Mouse (Mus musculus): ENCODE data around the gene Lrrk2. TPM values are rescaled to one million over a fixed set of nuclear protein-coding genes. Genes with fewer than 3 reads are reported as not detected.
"Not testable (repeated sequence)": the region's sequence is repeated elsewhere in the genome, so short reads cannot be mapped to it uniquely, and the experiment has no call there.

Gene Lrrk2
- total and polyA plus RNA-seq, 2 experiments, result 0.29 to 5.6 TPM

GRCm38 (mm10) chr15:91788338-91788737, 115.4 kb downstream of the Lrrk2 start:
- no peak for TF ChIP-seq POLR2A (IDR thresholded peaks at IDR 0.05; ENCODE audit: extremely low read depth, insufficient read depth, low read length)
- WGBS, result 91% methylated on average over 11 of the region's 11 CpGs
- no peak overlapping the region for H3K9ac ChIP-seq (ENCODE audit: low read depth, low read length)
- no peak overlapping the region for H3K27ac ChIP-seq (replicated peaks; ENCODE audit: insufficient read depth, low read depth, low read length)
- H3K4me1 ChIP-seq (ENCODE audit: control insufficient read depth, insufficient read depth, low read length), result no peaks in the 10 kb centered on the region
- no peak for DNase-seq (ENCODE audit: extremely low read depth, low read depth, low spot score)
- H3K27me3 ChIP-seq (ENCODE audit: control insufficient read depth, insufficient read depth, low read length), result no peaks in the 10 kb centered on the region
- H3K4me3 ChIP-seq (ENCODE audit: insufficient read depth, low read depth, low read length), result no peak overlapping the region
- no peaks in the 10 kb centered on the region for H3K79me2 ChIP-seq (ENCODE audit: control insufficient read depth, insufficient read depth, low read length)
- no peaks in the 10 kb centered on the region for H3K36me3 ChIP-seq (ENCODE audit: control insufficient read depth, insufficient read depth, low read length)

DNA sequence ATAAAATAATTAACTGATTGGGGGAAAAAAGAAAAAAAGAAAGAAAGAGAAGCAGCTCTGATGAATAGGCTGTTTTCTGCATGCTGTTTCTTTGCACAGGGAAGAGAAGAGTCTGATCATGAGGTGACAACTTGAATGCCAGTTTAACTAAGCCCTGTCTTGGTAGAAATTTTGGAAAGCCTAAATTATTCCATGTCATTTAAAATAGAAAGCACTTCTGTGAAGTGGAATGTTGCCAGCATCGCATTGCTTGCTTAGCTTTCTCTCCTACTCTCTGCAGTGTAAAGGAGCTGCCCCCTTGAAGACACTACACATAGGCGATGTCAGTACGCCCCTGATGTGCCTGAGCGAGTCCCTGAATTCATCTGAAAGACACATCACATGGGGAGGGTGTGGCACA, 133.5 kb downstream of the Lrrk2 start:
- no peaks in the 10 kb centered on the region for H3K79me2 ChIP-seq (ENCODE audit: control insufficient read depth, insufficient read depth, low read length)
- H3K9ac ChIP-seq (ENCODE audit: low read depth, low read length), result no peak overlapping the region
- no peaks in the 10 kb centered on the region for H3K27me3 ChIP-seq (ENCODE audit: control insufficient read depth, insufficient read depth, low read length)
- WGBS, result 83% methylated on average over 4 of the region's 4 CpGs
- no peak overlapping the region for H3K4me3 ChIP-seq (ENCODE audit: insufficient read depth, low read depth, low read length)
- no peaks in the 10 kb centered on the region for H3K4me1 ChIP-seq (ENCODE audit: control insufficient read depth, insufficient read depth, low read length)
- no peaks in the 10 kb centered on the region for H3K36me3 ChIP-seq (ENCODE audit: control insufficient read depth, insufficient read depth, low read length)
- TF ChIP-seq CTCF (IDR thresholded peaks at IDR 0.05; ENCODE audit: low read depth, low read length) (no peak), POLR2A (IDR thresholded peaks at IDR 0.05; ENCODE audit: extremely low read depth, insufficient read depth, low read length) (no peak)
- H3K27ac ChIP-seq (replicated peaks; ENCODE audit: insufficient read depth, low read depth, low read length), result no peak overlapping the region
- no peak for DNase-seq (ENCODE audit: extremely low read depth, low read depth, low spot score)

- 72% methylated on average over 6 of the region's 6 CpGs for WGBS
- Histone ChIP-seq H3K79me2 (ENCODE audit: control insufficient read depth, insufficient read depth, low read length) (no peaks in the 10 kb centered on the region), H3K36me3 (ENCODE audit: control insufficient read depth, insufficient read depth, low read length) (no peaks in the 10 kb centered on the region), H3K4me1 (ENCODE audit: control insufficient read depth, insufficient read depth, low read length) (no peaks in the 10 kb centered on the region), H3K4me3 (ENCODE audit: insufficient read depth, low read depth, low read length) (no peak overlapping the region), H3K27me3 (ENCODE audit: control insufficient read depth, insufficient read depth, low read length) (no peaks in the 10 kb centered on the region; the same call in 1 of the 2 replicates), H3K27ac (replicated peaks; ENCODE audit: insufficient read depth, low read depth, low read length) (no peak overlapping the region), H3K9ac (ENCODE audit: low read depth, low read length) (no peak overlapping the region)
- DNase-seq (ENCODE audit: extremely low read depth, low read depth, low spot score), result no peak
- TF ChIP-seq POLR2A (IDR thresholded peaks at IDR 0.05; ENCODE audit: extremely low read depth, insufficient read depth, low read length), result no peak
- TF ChIP-seq CTCF (IDR thresholded peaks at IDR 0.05; ENCODE audit: low read depth, low read length), result no peak
Measured at GRCm38 (mm10) chr15:91835319-91835718, 162.3 kb downstream of the Lrrk2 start.

DNA sequence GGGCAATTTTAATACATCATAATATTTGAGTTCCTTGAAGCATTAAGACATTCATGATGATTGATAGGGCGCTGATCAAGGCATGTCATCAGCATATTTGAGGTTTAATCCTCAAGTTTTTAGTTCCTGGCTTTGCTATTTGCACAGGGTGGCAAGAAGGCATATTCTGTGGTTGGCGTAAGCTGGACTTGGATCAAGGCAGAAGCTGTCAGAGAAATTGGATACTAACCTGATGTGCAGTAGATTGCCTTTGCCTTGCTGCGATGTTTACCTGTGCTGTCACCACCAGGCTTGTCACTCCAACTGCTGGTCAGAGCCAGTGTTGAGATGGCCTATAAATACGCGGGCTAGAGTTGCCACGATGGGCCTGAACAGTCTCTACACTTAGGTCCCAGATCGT, 165.0 kb downstream of the Lrrk2 start, which contains the start of gene Smgc:
TSS of gene Smgc (plus strand) at position 301 of the 400 bp plus-strand sequence.
- Histone ChIP-seq H3K27me3 (ENCODE audit: control insufficient read depth, insufficient read depth, low read length) (no peaks in the 10 kb centered on the region; the same call in 1 of the 2 replicates), H3K4me3 (ENCODE audit: insufficient read depth, low read depth, low read length) (no peak within 1 kb of the TSS), H3K9ac (ENCODE audit: low read depth, low read length) (no peak within 1 kb of the TSS), H3K36me3 (ENCODE audit: control insufficient read depth, insufficient read depth, low read length) (no peaks in the 10 kb centered on the region), H3K4me1 (ENCODE audit: control insufficient read depth, insufficient read depth, low read length) (no peaks in the 10 kb centered on the region), H3K79me2 (ENCODE audit: control insufficient read depth, insufficient read depth, low read length) (no peaks in the 10 kb centered on the region), H3K27ac (replicated peaks; ENCODE audit: insufficient read depth, low read depth, low read length) (no peak within 1 kb of the TSS)
- WGBS, result 83% methylated on average over 7 of the region's 7 CpGs
- no peak for DNase-seq (ENCODE audit: extremely low read depth, low read depth, low spot score)
- TF ChIP-seq CTCF (IDR thresholded peaks at IDR 0.05; ENCODE audit: low read depth, low read length), result no peak
- TF ChIP-seq POLR2A (IDR thresholded peaks at IDR 0.05; ENCODE audit: extremely low read depth, insufficient read depth, low read length), result no peak

- 41% methylated on average over 5 of the region's 5 CpGs for WGBS
- not testable (repeated sequence) for DNase-seq (ENCODE audit: extremely low read depth, low read depth, low spot score); H3K36me3 ChIP-seq (ENCODE audit: control insufficient read depth, insufficient read depth, low read length)
Measured at GRCm38 (mm10) chr15:91864130-91864529, 191.2 kb downstream of the Lrrk2 start.

More at GRCm38 (mm10) chr15:91864130-91864529, 191.2 kb downstream of the Lrrk2 start:
- not testable (repeated sequence) for H3K79me2 ChIP-seq (ENCODE audit: control insufficient read depth, insufficient read depth, low read length); H3K27me3 ChIP-seq (ENCODE audit: control insufficient read depth, insufficient read depth, low read length); H3K4me3 ChIP-seq (ENCODE audit: insufficient read depth, low read depth, low read length); H3K4me1 ChIP-seq (ENCODE audit: control insufficient read depth, insufficient read depth, low read length); H3K27ac ChIP-seq (replicated peaks; ENCODE audit: insufficient read depth, low read depth, low read length); H3K9ac ChIP-seq (ENCODE audit: low read depth, low read length)

Other genes with a start within 250 kb of the Lrrk2 start
- gene Slc2a13, start 99.9 kb upstream of the Lrrk2 start, total RNA-seq (2014; rRNA removed), result 0.37 and 0.40 TPM in 2 replicates
- 0.10 and 0.21 TPM in 2 replicates for gene Slc2a13, start 99.9 kb upstream of the Lrrk2 start, polyA plus RNA-seq (2012; rRNA removed)
- gene Smgc, start 165.1 kb downstream of the Lrrk2 start, total RNA-seq (2014; rRNA removed), result not detected in 2 replicates
- gene Smgc, start 165.1 kb downstream of the Lrrk2 start, polyA plus RNA-seq (2012; rRNA removed), result not detected in 2 replicates

Data from liver, adult 2 months (tissue).